Mouse (Mus musculus) right cerebral cortex, adult 2 months (tissue): ENCODE data around the gene Lonp2.

Experiments used
- DNase-seq, 2 experiments: peaks; one replicate each; pipeline ENCODE4 v3.0.0; 2021 to 2022; ENCODE audit warnings: low spot score in 2 of 2

Gene Lonp2

DNA sequence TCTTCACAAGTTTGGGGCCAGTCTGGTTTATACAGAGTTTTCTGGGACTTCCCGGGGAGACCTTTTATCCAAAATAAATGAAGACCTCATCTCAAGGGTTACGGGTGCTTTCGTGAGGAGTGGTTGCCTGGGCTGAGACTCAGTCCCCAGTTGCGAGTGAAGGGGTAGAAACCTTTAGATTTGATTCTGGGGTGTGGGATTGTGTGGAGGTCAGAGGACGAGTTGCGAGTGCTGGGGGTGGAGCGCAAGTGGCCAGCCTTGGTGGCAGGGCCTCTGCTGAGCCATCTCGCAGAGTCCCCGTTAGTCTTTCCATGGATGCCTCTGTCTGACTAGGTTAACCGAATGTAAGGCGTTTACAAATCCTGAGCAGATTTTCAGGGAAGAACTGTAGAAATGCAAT is 122.7 kb downstream of the Lonp2 start:
- no peak for DNase-seq

DNA sequence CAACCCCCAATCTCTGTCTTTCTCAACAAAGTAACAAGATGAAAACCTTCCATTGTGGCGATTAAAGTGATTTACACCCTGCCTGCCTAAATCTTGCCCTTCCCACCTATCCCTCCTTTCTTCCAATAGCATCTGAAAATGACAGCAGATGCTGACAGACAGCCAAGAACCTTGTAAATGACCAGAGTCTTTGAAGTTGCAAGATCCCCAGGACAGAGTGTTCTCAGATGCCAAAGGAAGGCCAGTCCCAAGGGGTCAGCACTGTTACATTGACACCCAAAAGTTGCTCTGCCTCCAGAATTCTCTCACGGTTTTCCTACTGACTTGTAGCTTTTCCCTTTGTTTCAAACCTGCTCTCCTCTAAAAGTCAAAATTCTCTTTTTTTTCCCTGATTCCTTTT is 126.0 kb downstream of the Lonp2 start:
- no peak for DNase-seq

DNA sequence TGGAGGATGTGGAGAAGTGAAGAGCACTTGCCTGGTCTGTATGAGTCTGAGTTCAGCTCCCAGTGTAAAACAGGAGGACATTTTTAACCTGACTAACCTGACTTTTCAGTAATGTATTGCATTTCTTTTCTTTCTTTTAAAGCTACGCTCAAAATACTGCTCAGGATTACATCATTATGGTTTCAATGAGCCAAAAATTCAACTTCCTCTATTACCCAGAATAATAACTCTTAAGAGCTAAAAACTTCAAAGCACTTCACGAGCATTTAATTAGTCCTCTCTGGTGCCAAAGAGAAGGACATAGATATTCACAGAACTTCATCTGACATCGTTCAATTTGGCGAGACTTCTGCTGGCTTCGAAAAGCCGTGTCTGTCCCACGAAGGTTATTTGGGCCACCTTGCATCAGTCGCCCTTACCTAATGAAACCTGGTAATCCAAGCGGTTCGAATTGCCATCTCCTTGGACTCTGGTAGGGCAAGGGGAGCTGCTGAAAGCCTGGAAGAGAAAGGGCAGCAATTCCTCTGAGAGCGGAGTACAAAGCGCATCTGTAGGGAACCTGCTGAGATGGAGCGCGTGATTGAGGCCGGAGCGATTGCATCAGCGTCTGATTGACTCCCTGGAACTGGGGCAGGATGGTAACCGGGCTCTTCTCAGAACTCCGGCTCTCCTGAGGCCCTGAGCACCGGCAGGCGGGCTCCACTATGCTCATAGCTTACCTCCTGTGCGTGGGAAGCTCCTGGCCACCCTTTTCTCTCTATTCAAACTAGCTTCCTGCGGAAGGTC is 133.3 kb downstream of the Lonp2 start:
- DNase-seq: peak; percentile 50 to 55

DNA sequence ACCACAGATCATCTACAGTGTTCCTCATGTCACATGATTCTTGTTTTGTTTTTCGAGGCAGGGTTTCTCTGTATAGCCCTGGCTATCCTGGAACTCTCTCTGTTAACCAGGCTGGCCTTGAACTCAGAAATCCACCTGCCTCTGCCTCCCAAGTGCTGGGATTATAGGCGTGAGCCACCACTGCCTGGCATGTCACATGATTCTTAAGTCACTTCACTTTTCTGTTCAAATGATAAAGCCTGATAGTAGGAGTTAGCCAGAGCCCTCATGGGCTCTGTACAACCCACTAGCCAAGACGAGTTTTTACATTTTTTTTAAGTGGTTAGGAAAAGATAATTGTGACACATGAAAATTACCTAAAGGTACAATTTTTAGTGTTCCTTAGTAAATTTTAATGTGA is 134.8 kb downstream of the Lonp2 start:
- DNase-seq: no peak

DNA sequence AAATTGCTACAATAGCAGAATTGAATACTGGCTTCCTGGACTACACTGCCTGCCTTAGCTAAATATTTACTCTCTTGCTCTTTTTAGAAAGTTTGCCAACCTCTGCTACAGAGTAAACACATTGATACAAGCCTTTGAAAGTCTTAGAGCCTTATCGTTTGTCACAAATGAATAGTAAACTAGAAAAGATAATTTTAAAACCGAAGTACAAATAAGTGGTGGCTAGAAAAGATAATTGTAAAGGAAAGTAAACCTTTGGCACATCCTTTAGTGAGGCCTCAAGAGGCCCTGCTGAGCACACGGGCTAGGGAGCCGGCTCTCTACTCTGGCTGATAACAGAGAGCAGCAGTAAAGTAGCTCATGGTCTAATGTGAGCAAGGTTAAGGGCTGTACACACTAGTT is 135.2 kb downstream of the Lonp2 start:
- DNase-seq: no peak

DNA sequence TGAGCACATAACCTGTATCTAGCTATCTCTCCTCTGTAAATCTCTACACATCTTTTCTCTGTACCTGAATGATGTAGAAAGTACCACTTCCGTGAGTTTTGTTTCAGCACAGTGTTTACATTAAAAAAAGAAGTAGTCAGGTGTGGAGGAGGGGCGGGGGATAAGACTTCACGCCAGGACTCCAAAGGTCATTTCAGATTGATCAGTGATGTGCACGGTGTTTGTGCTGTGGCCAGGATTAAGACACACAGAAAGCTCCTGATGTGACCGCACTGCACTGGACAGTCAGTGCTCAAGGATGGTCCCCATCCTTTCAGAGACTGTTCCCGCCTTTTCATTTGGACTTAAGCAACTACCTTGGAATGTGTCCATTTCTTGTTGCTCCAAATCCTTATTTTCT is 136.9 kb downstream of the Lonp2 start:
- DNase-seq: no peak

DNA sequence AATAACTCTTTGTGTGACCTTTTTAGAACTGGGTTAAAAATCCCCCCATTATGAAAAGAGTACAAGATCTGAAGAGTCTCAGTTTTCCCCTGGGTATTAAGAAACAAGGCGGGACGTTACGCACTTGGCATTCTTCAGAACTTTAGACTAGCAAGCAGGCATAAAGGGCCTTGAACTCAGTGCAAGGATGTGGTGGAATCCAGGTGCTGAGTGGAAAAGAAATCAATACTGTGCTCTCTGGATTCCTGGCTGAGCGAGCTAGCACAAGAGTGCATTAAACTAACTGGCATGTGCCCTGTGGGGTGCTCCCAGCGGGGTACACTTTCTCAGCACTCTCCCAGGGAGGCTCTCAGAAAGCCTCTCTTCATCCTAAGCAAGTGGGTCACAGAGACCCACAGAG is 139.0 kb downstream of the Lonp2 start:
- no peak for DNase-seq

DNA sequence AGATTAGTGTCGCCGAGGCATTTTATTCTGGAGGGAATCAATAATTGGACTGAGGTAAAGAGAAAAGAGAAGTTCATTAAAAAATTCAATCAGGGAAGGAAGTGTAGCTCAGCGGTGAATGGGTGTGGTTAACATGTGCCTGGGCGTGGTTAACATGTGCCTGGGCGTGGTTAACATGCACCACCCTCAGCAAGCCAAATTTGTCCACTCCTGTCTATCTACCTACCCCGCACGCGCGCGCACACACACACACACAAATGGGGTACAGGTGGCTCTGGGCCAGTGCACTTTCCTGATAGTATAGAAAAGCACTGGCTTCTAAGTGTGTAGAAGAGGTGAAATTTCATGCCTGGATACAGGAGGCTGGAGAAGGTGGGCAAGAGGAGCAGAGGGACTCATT is 141.3 kb downstream of the Lonp2 start:
- no peak for DNase-seq

DNA sequence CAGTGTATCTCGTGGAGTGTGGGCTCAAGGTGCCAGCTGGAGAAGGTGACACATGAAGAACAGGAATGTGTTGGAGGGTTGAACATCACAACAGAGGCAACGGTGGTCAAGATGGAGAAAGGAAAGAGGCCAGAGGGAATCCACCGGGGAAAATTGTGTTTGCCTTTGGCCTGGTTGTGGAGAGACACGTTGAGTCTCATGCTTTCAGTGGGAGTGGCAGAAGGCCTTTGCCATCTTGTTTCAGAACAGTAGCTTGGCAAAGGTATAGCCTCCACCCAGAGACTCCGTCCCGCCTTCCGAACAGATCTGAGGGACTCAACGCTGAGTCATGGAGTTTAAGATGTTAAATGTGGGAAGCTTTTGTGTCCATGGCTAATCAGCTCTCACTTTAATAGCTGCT is 141.8 kb downstream of the Lonp2 start:
- no peak for DNase-seq

DNA sequence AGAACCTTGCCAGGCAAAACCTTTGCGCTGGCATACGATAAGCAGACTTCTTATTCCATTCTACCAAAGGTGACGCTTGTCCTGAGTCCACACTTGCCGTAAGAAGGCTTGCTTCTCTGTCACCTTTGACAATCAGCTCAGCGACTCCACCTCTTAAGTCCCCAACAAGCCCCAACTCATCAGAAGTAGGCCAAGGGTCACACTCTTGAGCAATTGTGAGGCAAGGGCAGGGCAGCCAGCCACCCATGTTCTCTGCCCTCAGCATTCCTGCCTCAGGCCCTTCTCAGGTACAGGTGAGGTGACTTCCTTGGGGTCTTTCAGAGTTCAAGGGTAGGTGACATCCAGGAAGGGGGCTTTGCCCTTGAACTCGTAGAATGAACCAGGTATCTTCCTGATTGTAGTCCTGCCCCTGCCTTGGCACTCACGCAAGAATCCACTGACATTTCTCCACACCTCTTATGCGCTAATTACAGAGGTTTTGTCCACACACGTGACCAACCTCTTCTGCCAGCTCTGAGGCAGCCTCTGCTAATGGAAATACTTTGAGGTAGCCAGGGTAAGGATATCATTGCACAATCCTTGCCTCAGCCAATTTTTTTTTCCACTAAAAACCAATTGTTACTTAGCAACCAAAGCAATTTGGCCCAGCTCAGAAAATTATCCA is 142.8 kb downstream of the Lonp2 start:
- no peak for DNase-seq

DNA sequence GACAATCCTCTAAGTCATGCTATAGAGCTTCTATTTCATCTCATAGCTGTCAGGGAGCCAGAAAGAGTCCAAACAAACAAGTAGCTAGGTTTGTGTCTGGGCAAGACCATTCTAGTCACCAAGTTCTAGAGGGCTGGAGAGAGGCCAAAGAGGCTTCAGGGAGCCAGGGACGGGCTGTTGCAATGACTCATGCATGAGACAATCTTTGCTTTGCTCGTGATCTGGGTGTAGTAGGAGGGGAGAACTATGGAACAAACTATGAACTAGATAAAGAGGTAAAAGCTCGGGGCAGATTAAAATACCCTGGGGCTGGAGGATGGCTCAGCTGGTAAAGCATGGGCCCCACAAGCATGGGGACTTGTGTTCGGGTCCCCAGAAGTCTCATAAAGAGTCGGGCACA is 144.7 kb downstream of the Lonp2 start:
- peak; percentile 37 to 41 for DNase-seq

DNA sequence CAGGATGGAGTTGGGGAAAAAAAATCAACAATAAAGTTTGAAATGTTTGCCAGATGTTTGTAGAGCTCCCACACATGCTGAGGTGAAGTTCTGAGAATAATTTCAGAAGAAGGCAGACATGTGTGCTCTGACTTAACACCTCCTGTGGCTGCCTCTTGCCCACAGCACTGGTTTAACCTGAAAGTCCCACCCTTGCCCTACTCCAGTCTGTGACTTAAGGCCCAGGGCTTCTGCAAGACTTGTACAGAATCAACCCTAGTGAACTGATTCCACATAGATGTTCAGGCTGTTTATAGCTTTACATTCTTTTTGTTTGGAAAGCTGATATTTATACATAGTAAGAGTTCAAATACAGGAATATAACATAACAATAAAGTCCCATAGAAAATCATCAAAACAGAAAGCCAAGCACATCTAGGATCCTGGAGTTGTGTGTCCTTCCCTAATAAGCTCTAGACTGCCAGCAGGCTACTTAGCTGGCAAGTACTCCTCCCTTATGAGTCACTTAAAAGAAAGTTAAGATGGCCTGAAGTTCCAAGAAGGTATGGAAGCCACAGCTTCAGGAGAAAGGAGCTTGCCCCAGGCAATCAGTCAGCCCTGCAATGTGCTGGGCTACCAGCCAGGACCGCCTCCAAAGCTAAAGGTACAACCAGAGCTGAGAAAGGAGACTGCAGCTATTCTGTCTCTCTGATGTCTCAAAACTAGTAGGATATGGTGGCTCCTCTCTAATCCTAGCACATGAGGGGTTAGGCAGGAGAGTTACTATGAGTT is 146.3 kb downstream of the Lonp2 start:
- DNase-seq: no peak
